23 mouse cellular contexts compared by ENCODE assay signal in the genomic region with DNA sequence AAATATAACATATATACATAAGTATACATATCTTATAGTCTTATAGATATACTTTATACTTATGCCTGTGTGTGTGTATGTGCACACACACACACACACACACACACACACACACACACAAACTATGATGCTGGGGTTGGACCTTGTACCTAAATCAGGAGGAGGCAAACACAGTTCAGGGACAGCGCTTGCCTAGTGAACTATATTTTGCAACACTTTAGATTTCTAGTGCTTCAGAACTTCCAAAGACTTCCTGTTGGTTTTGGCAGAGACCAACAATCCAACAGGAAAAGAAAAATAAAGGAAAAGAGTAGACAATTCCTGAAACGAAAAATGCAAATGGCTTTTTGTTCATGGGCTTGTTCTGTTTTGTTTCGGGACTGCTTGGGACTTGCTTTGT. TPM values are rescaled to one million over a fixed set of nuclear protein-coding genes. Genes with fewer than 3 reads are reported as not detected.
"Had no signal": no experiment of that assay in that cellular context is flagged by ENCODE, and none has a peak within 500 bp of the region (broad histone marks: within the 10 kb centered on the region; RNA-seq: fewer than 3 reads in every experiment).

No protein-coding gene starts in this region.

- H3K4me2 ChIP-seq: intestine, embryonic 15.5 days; lung, embryonic 14.5 days; midbrain, embryonic 11.5 days had no signal

- H3K36me3 ChIP-seq: intestine, embryonic 15.5 days had no signal

- H3K4me3 ChIP-seq: intestine, embryonic 15.5 days; left cerebral cortex, adult 2 months had no signal

- H3K27ac ChIP-seq: intestine, embryonic 15.5 days; left cerebral cortex, adult 2 months; liver, embryonic 14.5 days had no signal

- DNase-seq: kidney, adult 11 months; kidney, postnatal 36 days; layer of hippocampus, postnatal 36 days; lung, embryonic 14.5 days; lung, postnatal 10 days; lung, postnatal 4 days; midbrain, embryonic 14.5 days; thymus, postnatal 25 days had no signal

- ATAC-seq: intestine, embryonic 15.5 days had no signal

- H3K9ac ChIP-seq: intestine, embryonic 15.5 days; liver, embryonic 14.5 days; lung, embryonic 14.5 days had no signal

- H3K9me3 ChIP-seq: intestine, embryonic 15.5 days had no signal

- H3K27me3 ChIP-seq: intestine, embryonic 15.5 days had no signal

RNA-seq across cellular contexts. Expression of a gene that starts 27.5 kb away (rescaled TPM):
- total RNA-seq: layer of hippocampus, adult 8-10 months; layer of hippocampus, postnatal 36 days; left cerebral cortex, adult 2 months; left cerebral cortex, postnatal 10 days; left cerebral cortex, postnatal 36 days; megakaryocyte progenitor cell, adult 5-6 weeks; midbrain, postnatal 0 days had no signal
- polyA plus RNA-seq: limb, embryonic 11.5 days; lung, embryonic 14.5 days; midbrain, embryonic 11.5 days; midbrain, embryonic 14.5 days; midbrain, postnatal 0 days; neural tube, embryonic 11.5 days; neural tube, embryonic 14.5 days; spleen, adult 2 months; thymus, postnatal 0 days; urinary bladder, adult 2 months had no signal
